Mouse (Mus musculus) lung, adult 2 months (tissue): ENCODE data around the gene Gm47955.

Experiments
- CTCF ChIP-seq: fragments of 200-500 bp; IDR thresholded peaks from 2 replicates; pipeline ENCODE4 v1.5.1; 2011; ENCODE audit warnings: mild to moderate bottlenecking, low read length, control low read depth; ENCODE audit not compliant: insufficient read depth
- POLR2A ChIP-seq: fragments of 200-500 bp; IDR thresholded peaks from 2 replicates; pipeline ENCODE4 v1.6.1; 2011; ENCODE audit warnings: low read depth, mild to moderate bottlenecking, control low read depth, low read length, borderline replicate concordance; ENCODE audit errors: extremely low read depth

- TF ChIP-seq POLR2A, result no peak
- no peak for TF ChIP-seq CTCF
Observed at GRCm38 (mm10) chr1:82966413-82966812, 6.3 kb downstream of the Gm47955 start.
